Mouse (Mus musculus): Measurements from ENCODE around the gene Fgfr2. TPM values are rescaled to one million over a fixed set of nuclear protein-coding genes. Genes with fewer than 3 reads are reported as not detected.
"Not testable (repeated sequence)": the region's sequence is repeated elsewhere in the genome, so short reads cannot be mapped to it uniquely, and the experiment has no call there.

The Fgfr2 gene
- polyA plus RNA-seq, 1 experiment from 2014 or later = 104 TPM

GRCm38 (mm10) chr7:132673931-132674755 lies 449.0 kb downstream of the Fgfr2 start:
- Histone ChIP-seq H3K9ac (no peak overlapping the region), H3K27ac (0 out of 2 replicates have a peak overlapping the region, but pooled peaks have one; percentile 35), H3K9me3 (no peaks in the 10 kb centered on the region), H3K27me3 (replicated peaks) (no peaks in the 10 kb centered on the region), H3K36me3 (no peaks in the 10 kb centered on the region), H3K4me1 (peaks cover 4% of the 10 kb centered on the region; the same call in 1 of the 2 replicates), H3K4me2 (no peak overlapping the region), H3K4me3 (replicated peaks) (no peak overlapping the region)
- ATAC-seq (ENCODE audit: insufficient read depth, low FRiP score, low read depth) = peak; percentile 61; the same call in 1 of the 2 replicates
- WGBS = 55% methylated on average over 17 of the region's 17 CpGs

GRCm38 (mm10) chr7:132672481-132672959 lies 450.6 kb downstream of the Fgfr2 start:
- Histone ChIP-seq H3K36me3 (no peaks in the 10 kb centered on the region), H3K27ac (no peak overlapping the region), H3K4me2 (no peak overlapping the region), H3K9ac (no peak overlapping the region), H3K9me3 (no peaks in the 10 kb centered on the region), H3K4me1 (peaks cover 4% of the 10 kb centered on the region; the same call in 1 of the 2 replicates), H3K27me3 (replicated peaks) (no peaks in the 10 kb centered on the region), H3K4me3 (replicated peaks) (no peak overlapping the region)
- peak; percentile 27; the same call in 1 of the 2 replicates for ATAC-seq (ENCODE audit: insufficient read depth, low FRiP score, low read depth)
- WGBS = 59% methylated on average over 7 of the region's 7 CpGs

GRCm38 (mm10) chr7:132670863-132671165 lies 452.3 kb downstream of the Fgfr2 start:
- H3K4me3 ChIP-seq (replicated peaks) = no peak overlapping the region
- ATAC-seq (ENCODE audit: insufficient read depth, low FRiP score, low read depth) = no peak
- H3K4me1 ChIP-seq = peaks cover 4% of the 10 kb centered on the region; the same call in 1 of the 2 replicates
- H3K27me3 ChIP-seq (replicated peaks) = no peaks in the 10 kb centered on the region
- 88% methylated on average over 3 of the region's 3 CpGs for WGBS
- no peaks in the 10 kb centered on the region for H3K36me3 ChIP-seq
- H3K4me2 ChIP-seq = no peak overlapping the region
- no peaks in the 10 kb centered on the region for H3K9me3 ChIP-seq
- H3K9ac ChIP-seq = no peak overlapping the region
- no peak overlapping the region for H3K27ac ChIP-seq

GRCm38 (mm10) chr7:132669999-132670862 lies 452.9 kb downstream of the Fgfr2 start:
- Histone ChIP-seq H3K9ac (no peak overlapping the region), H3K4me2 (no peak overlapping the region), H3K4me1 (peaks cover 4% of the 10 kb centered on the region; the same call in 1 of the 2 replicates), H3K4me3 (replicated peaks) (no peak overlapping the region), H3K9me3 (no peaks in the 10 kb centered on the region), H3K27me3 (replicated peaks) (no peaks in the 10 kb centered on the region), H3K36me3 (no peaks in the 10 kb centered on the region), H3K27ac (no peak overlapping the region)
- 82% methylated on average over 20 of the region's 20 CpGs for WGBS
- no peak for ATAC-seq (ENCODE audit: insufficient read depth, low FRiP score, low read depth)

- Histone ChIP-seq H3K9ac (no peak overlapping the region), H3K4me3 (replicated peaks) (no peak overlapping the region), H3K9me3 (no peaks in the 10 kb centered on the region), H3K36me3 (no peaks in the 10 kb centered on the region), H3K27me3 (replicated peaks) (no peaks in the 10 kb centered on the region), H3K4me1 (peaks cover 4% of the 10 kb centered on the region; the same call in 1 of the 2 replicates), H3K4me2 (no peak overlapping the region), H3K27ac (no peak overlapping the region)
- WGBS = 53% methylated on average over 2 of the region's 2 CpGs
- no peak for ATAC-seq (ENCODE audit: insufficient read depth, low FRiP score, low read depth)
Observed at GRCm38 (mm10) chr7:132668604-132669003, 454.5 kb downstream of the Fgfr2 start.

GRCm38 (mm10) chr7:132666516-132666915 lies 456.6 kb downstream of the Fgfr2 start:
- H3K4me3 ChIP-seq (replicated peaks) = no peak overlapping the region
- no peak overlapping the region for H3K9ac ChIP-seq
- H3K27me3 ChIP-seq (replicated peaks) = no peaks in the 10 kb centered on the region
- peaks cover under 1% of the 10 kb centered on the region; the same call in 1 of the 2 replicates for H3K4me1 ChIP-seq
- H3K4me2 ChIP-seq = no peak overlapping the region
- no peaks in the 10 kb centered on the region for H3K9me3 ChIP-seq
- H3K27ac ChIP-seq = no peak overlapping the region
- whole genome bisulfite sequencing = 64% methylated on average over 4 of the region's 4 CpGs
- ATAC-seq (ENCODE audit: insufficient read depth, low FRiP score, low read depth) = no peak
- H3K36me3 ChIP-seq = no peaks in the 10 kb centered on the region

- no peaks in the 10 kb centered on the region for H3K27me3 ChIP-seq (replicated peaks)
- 68% methylated on average over 7 of the region's 8 CpGs for WGBS
- no peak overlapping the region for H3K4me2 ChIP-seq
Observed at GRCm38 (mm10) chr7:132665664-132666382, 457.3 kb downstream of the Fgfr2 start.

GRCm38 (mm10) chr7:132664815-132665214 lies 458.3 kb downstream of the Fgfr2 start:
- ATAC-seq (ENCODE audit: insufficient read depth, low FRiP score, low read depth) = no peak

More at GRCm38 (mm10) chr7:132665664-132666382, 457.3 kb downstream of the Fgfr2 start:
- H3K27ac ChIP-seq = no peak overlapping the region
- H3K9me3 ChIP-seq = no peaks in the 10 kb centered on the region
- no peak overlapping the region for H3K9ac ChIP-seq
- ATAC-seq (ENCODE audit: insufficient read depth, low FRiP score, low read depth) = no peak
- H3K4me1 ChIP-seq = peaks cover 3% of the 10 kb centered on the region
- no peak overlapping the region for H3K4me3 ChIP-seq (replicated peaks)
- H3K36me3 ChIP-seq = no peaks in the 10 kb centered on the region

GRCm38 (mm10) chr7:132662831-132663230 lies 460.3 kb downstream of the Fgfr2 start:
- not testable (repeated sequence) for H3K9me3 ChIP-seq; H3K4me3 ChIP-seq (replicated peaks); H3K9ac ChIP-seq; H3K27me3 ChIP-seq (replicated peaks); H3K4me2 ChIP-seq; H3K27ac ChIP-seq; ATAC-seq (ENCODE audit: insufficient read depth, low FRiP score, low read depth); H3K36me3 ChIP-seq
- peaks cover 28% of the 10 kb centered on the region for H3K4me1 ChIP-seq
- WGBS = 68% methylated on average over 6 of the region's 6 CpGs

More at GRCm38 (mm10) chr7:132664815-132665214, 458.3 kb downstream of the Fgfr2 start:
- Histone ChIP-seq H3K9ac (no peak overlapping the region), H3K4me1 (peaks cover 11% of the 10 kb centered on the region), H3K27me3 (replicated peaks) (no peaks in the 10 kb centered on the region), H3K4me3 (replicated peaks) (no peak overlapping the region), H3K36me3 (no peaks in the 10 kb centered on the region), H3K9me3 (no peaks in the 10 kb centered on the region), H3K4me2 (no peak overlapping the region), H3K27ac (no peak overlapping the region)
- WGBS = 81% methylated on average over 6 of the region's 6 CpGs

GRCm38 (mm10) chr7:132659633-132660032 lies 463.5 kb downstream of the Fgfr2 start:
- Histone ChIP-seq H3K4me1 (peaks cover 43% of the 10 kb centered on the region), H3K36me3 (no peaks in the 10 kb centered on the region), H3K9me3 (no peaks in the 10 kb centered on the region), H3K27ac (no peak overlapping the region), H3K4me2 (no peak overlapping the region), H3K4me3 (replicated peaks) (no peak overlapping the region), H3K9ac (no peak overlapping the region), H3K27me3 (replicated peaks) (no peaks in the 10 kb centered on the region)
- no peak for ATAC-seq (ENCODE audit: insufficient read depth, low FRiP score, low read depth)
- WGBS = 48% methylated on average over 7 of the region's 7 CpGs

GRCm38 (mm10) chr7:132658688-132659087 lies 464.5 kb downstream of the Fgfr2 start:
- peaks cover 43% of the 10 kb centered on the region for H3K4me1 ChIP-seq
- H3K9me3 ChIP-seq = no peaks in the 10 kb centered on the region
- peak overlapping the region; percentile 66; the same call in 1 of the 2 replicates for H3K27ac ChIP-seq
- no peaks in the 10 kb centered on the region for H3K27me3 ChIP-seq (replicated peaks)
- H3K36me3 ChIP-seq = no peaks in the 10 kb centered on the region
- no peak overlapping the region for H3K4me2 ChIP-seq
- H3K9ac ChIP-seq = no peak overlapping the region
- WGBS = 83% methylated on average over 5 of the region's 5 CpGs
- ATAC-seq (ENCODE audit: insufficient read depth, low FRiP score, low read depth) = no peak
- no peak overlapping the region for H3K4me3 ChIP-seq (replicated peaks)
